Mouse (Mus musculus) ES-Bruce4 (cell line): ENCODE results near the gene Ifi209. TPM values are rescaled to one million over a fixed set of nuclear protein-coding genes. Genes with fewer than 3 reads are reported as not detected.
"Not testable (repeated sequence)": the region's sequence is repeated elsewhere in the genome, so short reads cannot be mapped to it uniquely, and the experiment has no call there.

Source experiments
- H3K27ac ChIP-seq: 2 replicates; pipeline ENCODE4 v1.5.1; 2012; ENCODE audit warnings: low read length, inconsistent platforms; ENCODE audit not compliant: insufficient read depth
- H3K27me3 ChIP-seq: 2 replicates; pipeline ENCODE4 v1.6.1; 2012; ENCODE audit warnings: mild to moderate bottlenecking, low read length, inconsistent platforms; ENCODE audit not compliant: control insufficient read depth, poor library complexity, insufficient read depth, severe bottlenecking
- H3K36me3 ChIP-seq: 2 replicates; pipeline ENCODE4 v1.6.1; 2012; ENCODE audit warnings: inconsistent platforms, mild to moderate bottlenecking, low read length, moderate library complexity; ENCODE audit not compliant: control insufficient read depth, poor library complexity, insufficient read depth, severe bottlenecking
- H3K4me1 ChIP-seq: one replicate; pipeline ENCODE4 v1.8.1; 2011; ENCODE audit warnings: low read length; ENCODE audit not compliant: control insufficient read depth, insufficient read depth
- H3K4me3 ChIP-seq: 2 replicates; pipeline ENCODE4 v1.5.1; 2011; ENCODE audit warnings: low read depth, mild to moderate bottlenecking, low read length
- H3K9ac ChIP-seq: 2 replicates; pipeline ENCODE4 v1.6.1; 2012; ENCODE audit warnings: low read depth, mild to moderate bottlenecking, inconsistent platforms; ENCODE audit not compliant: poor library complexity, severe bottlenecking
- H3K9me3 ChIP-seq: replicated peaks from 2 replicates; pipeline ENCODE4 v1.6.1; 2012; ENCODE audit warnings: mild to moderate bottlenecking, low read length, inconsistent platforms; ENCODE audit not compliant: control insufficient read depth, poor library complexity, insufficient read depth, severe bottlenecking
- CTCF ChIP-seq: IDR thresholded peaks from one replicate; pipeline ENCODE4 v1.8.1; 2011; ENCODE audit warnings: low read depth, low read length
- EP300 ChIP-seq: IDR thresholded peaks from 2 replicates; pipeline ENCODE4 v1.6.1; 2011; ENCODE audit warnings: low read depth, low read length; ENCODE audit not compliant: insufficient read depth
- POLR2A ChIP-seq: IDR thresholded peaks from one replicate; pipeline ENCODE4 v1.8.1; 2011; ENCODE audit warnings: low read length; ENCODE audit not compliant: insufficient read depth
- polyA plus RNA-seq: library from polyadenylated mRNA; stranded (reverse); fragments of >200 nt; gene quantifications from 2 replicates; pipeline ENCODE4 v1.2.4, GENCODE M21; 2011; ENCODE audit warnings: low read depth; ENCODE audit not compliant: missing spikeins, insufficient read depth, insufficient read length

Gene Ifi209
- polyA plus RNA-seq, 1 experiment, result not detected

DNA sequence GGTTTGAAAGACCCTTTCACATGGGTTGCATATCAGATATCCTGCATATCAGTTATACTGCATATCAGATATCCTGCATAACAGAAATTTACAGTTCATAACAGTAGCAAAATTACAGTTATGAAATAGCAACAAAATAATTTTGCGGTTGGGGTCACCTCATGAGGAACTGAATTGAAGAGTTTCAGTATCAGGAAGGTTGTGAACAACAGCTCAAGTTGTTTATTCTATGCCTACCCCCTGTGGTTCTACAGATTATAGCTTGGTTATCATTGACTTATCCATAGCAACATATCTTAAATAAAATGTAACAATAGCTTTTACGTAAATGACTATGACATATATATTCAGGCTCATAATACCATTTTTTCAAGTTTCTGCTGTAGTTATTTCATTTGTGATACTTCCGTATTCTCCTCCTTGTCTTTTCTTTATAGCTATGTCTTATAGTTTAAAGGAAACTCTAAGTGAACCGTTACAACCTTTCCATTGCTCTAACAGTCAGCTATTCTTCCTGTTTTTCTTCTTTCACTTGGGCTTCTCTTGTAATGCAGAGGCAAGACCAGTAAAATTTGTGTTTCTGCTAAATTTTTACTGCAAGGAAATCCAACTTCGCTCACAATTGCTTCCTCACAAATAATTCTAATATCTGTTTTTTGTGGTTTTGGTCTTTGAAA lies 3.4 kb downstream of the Ifi209 start:
- Histone ChIP-seq H3K27me3 (no peaks in the 10 kb centered on the region), H3K27ac (no peak overlapping the region), H3K4me1 (no peaks in the 10 kb centered on the region), H3K36me3 (no peaks in the 10 kb centered on the region), H3K4me3 (no peak overlapping the region), H3K9ac (no peak overlapping the region), H3K9me3 (no peaks in the 10 kb centered on the region)
- no peak for TF ChIP-seq CTCF
- TF ChIP-seq EP300, result no peak

- H3K27ac ChIP-seq, result no peak overlapping the region
- no peaks in the 10 kb centered on the region for H3K4me1 ChIP-seq
- no peaks in the 10 kb centered on the region for H3K27me3 ChIP-seq
- TF ChIP-seq EP300 (no peak), POLR2A (no peak), CTCF (no peak)
- no peaks in the 10 kb centered on the region for H3K36me3 ChIP-seq
- H3K9ac ChIP-seq, result no peak overlapping the region
- no peak overlapping the region for H3K4me3 ChIP-seq
- H3K9me3 ChIP-seq, result no peaks in the 10 kb centered on the region
These were observed 14.7 kb downstream of the Ifi209 start for GRCm38 (mm10) chr1:173645393-173645792.

GRCm38 (mm10) chr1:173657973-173658372 lies 27.3 kb downstream of the Ifi209 start:
- no peaks in the 10 kb centered on the region for H3K27me3 ChIP-seq
- no peaks in the 10 kb centered on the region for H3K9me3 ChIP-seq
- H3K36me3 ChIP-seq, result no peaks in the 10 kb centered on the region
- TF ChIP-seq CTCF (no peak), POLR2A (no peak), EP300 (no peak)
- no peak overlapping the region for H3K9ac ChIP-seq
- no peaks in the 10 kb centered on the region for H3K4me1 ChIP-seq
- H3K27ac ChIP-seq, result no peak overlapping the region
- no peak overlapping the region for H3K4me3 ChIP-seq

GRCm38 (mm10) chr1:173673458-173674097 lies 42.9 kb downstream of the Ifi209 start, which contains the start of gene Ifi208:
Gene Ifi208 (plus strand): TSS chr1:173673675.
- H3K27me3 ChIP-seq, H3K4me3 ChIP-seq, H3K9me3 ChIP-seq, H3K36me3 ChIP-seq, H3K27ac ChIP-seq, H3K9ac ChIP-seq, H3K4me1 ChIP-seq: not testable (repeated sequence)

- not testable (repeated sequence) for H3K27me3 ChIP-seq, H3K9ac ChIP-seq, H3K36me3 ChIP-seq, H3K27ac ChIP-seq, H3K9me3 ChIP-seq, H3K4me3 ChIP-seq, H3K4me1 ChIP-seq
These were observed 47.9 kb downstream of the Ifi209 start for GRCm38 (mm10) chr1:173678605-173679004.

GRCm38 (mm10) chr1:173694270-173694669 lies 63.6 kb downstream of the Ifi209 start:
- no peaks in the 10 kb centered on the region for H3K4me1 ChIP-seq
- TF ChIP-seq POLR2A, result no peak
- no peak for TF ChIP-seq EP300
- no peak for TF ChIP-seq CTCF
- H3K9ac ChIP-seq, result no peak overlapping the region
- H3K27ac ChIP-seq, result no peak overlapping the region
- no peaks in the 10 kb centered on the region for H3K9me3 ChIP-seq
- H3K36me3 ChIP-seq, result no peaks in the 10 kb centered on the region
- H3K27me3 ChIP-seq, result no peaks in the 10 kb centered on the region
- no peak overlapping the region for H3K4me3 ChIP-seq

Other genes with a start within 250 kb of the Ifi209 start
- gene Ifi206, start 139.9 kb upstream of the Ifi209 start, polyA plus RNA-seq, result not detected in 2 replicates
- gene Ifi214, start 95.0 kb upstream of the Ifi209 start, polyA plus RNA-seq, result not detected in 2 replicates
- gene Ifi213, start 31.6 kb upstream of the Ifi209 start, polyA plus RNA-seq, result not detected in 2 replicates
- not detected in 2 replicates for gene Ifi208, start 42.8 kb downstream of the Ifi209 start, polyA plus RNA-seq
- gene Ifi207, start 110.8 kb downstream of the Ifi209 start, polyA plus RNA-seq, result not detected in 2 replicates
- 0.33 TPM in 1 of 2 replicates, not detected in the other for gene Ifi204, start 136.0 kb downstream of the Ifi209 start, polyA plus RNA-seq